ENCODE assay signal across 8 mouse cellular contexts in genomic region chr14:61046091-61046681, GRCm38 (mm10). TPM values are rescaled to one million over a fixed set of nuclear protein-coding genes. Genes with fewer than 3 reads are reported as not detected.
DNase-seq lines count a peak whose midpoint lies in the region; ATAC-seq and TF ChIP-seq lines count a peak whose summit lies in the region.

Gene Tnfrsf19, minus strand, starts transcription at chr14:61046490.

- H3K4me3 ChIP-seq in ES-E14 (ENCODE audit: insufficient read depth in 1 of 2, low read depth in 1 of 2, low read length in 2 of 2, poor library complexity in 1 of 2, severe bottlenecking in 1 of 2) = peak within 1 kb of the TSS; percentile 41 to 64
- peak within 1 kb of the TSS; percentile 51 for H3K4me3 ChIP-seq in cerebellum, adult 2 months (replicated peaks; ENCODE audit: insufficient read depth, low read depth, low read length)

- peak; percentile 63 for DNase-seq in ES-E14 (ENCODE audit: low read depth, low spot score)
- peak; percentile 70 to 72 for DNase-seq in cerebellum, adult 2 months
- DNase-seq in heart, postnatal 4 days = peak; percentile 84
- DNase-seq in layer of hippocampus, postnatal 25 days (ENCODE audit: extremely low spot score in 1 of 2, low spot score in 1 of 2) = peak; percentile 67 to 76
- DNase-seq in lung, postnatal 10 days = peak; percentile 91
- DNase-seq in retina, postnatal 1 day = peak; percentile 92
- DNase-seq in thymus, postnatal 36 days = peak; percentile 80 to 85

- WGBS in cerebellum, adult 2 months = under 1% methylated on average over 38 of the region's 38 CpGs

- peak within 1 kb of the TSS; percentile 41 for H3K9ac ChIP-seq in ES-E14 (ENCODE audit: insufficient read depth, low read depth, low read length, poor library complexity, severe bottlenecking)

- H3K9me3 ChIP-seq in ES-E14 (ENCODE audit: control insufficient read depth, insufficient read depth, low read depth, low read length) = no peaks in the 10 kb centered on the region

- TF ChIP-seq CTCF in cerebellum, adult 2 months (IDR thresholded peaks at IDR 0.05; ENCODE audit: borderline replicate concordance, insufficient read depth, low read depth, low read length) = no peak

- no peak for TF ChIP-seq POLR2A in cerebellum, adult 2 months (IDR thresholded peaks at IDR 0.05; ENCODE audit: borderline replicate concordance, insufficient read depth, low read length)

- ATAC-seq in frontal cortex, adult (ENCODE audit: low TSS enrichment) = peak; percentile 92

- in situ Hi-C loops in ES-E14 (cut with MboI; ENCODE audit: low sequenced_read_pairs in 2 of 2, unreplicated experiment in 2 of 2) = no loop called here

- H3K36me3 ChIP-seq in ES-E14 (ENCODE audit: control insufficient read depth, insufficient read depth, low read length, poor library complexity, severe bottlenecking) = no peaks in the 10 kb centered on the region

- H3K27me3 ChIP-seq in cerebellum, adult 2 months (ENCODE audit: control insufficient read depth, insufficient read depth, low read length) = no peaks in the 10 kb centered on the region

- H3K27ac ChIP-seq in ES-E14 (ENCODE audit: insufficient read depth, low read depth, low read length, poor library complexity, severe bottlenecking) = no peak within 1 kb of the TSS
- no peak within 1 kb of the TSS for H3K27ac ChIP-seq in cerebellum, adult 2 months (ENCODE audit: insufficient read depth, low read length)

- peaks cover 2 to 7% of the 10 kb centered on the region in 2 experiments; a peak in 3 of 4 replicates for H3K4me1 ChIP-seq in ES-E14 (ENCODE audit: control insufficient read depth in 2 of 2, insufficient read depth in 2 of 2, low read length in 2 of 2, poor library complexity in 1 of 2)
- H3K4me1 ChIP-seq in cerebellum, adult 2 months (ENCODE audit: control insufficient read depth, insufficient read depth, low read length) = no peaks in the 10 kb centered on the region

TF ChIP-seq in ES-E14, 5 proteins besides CTCF, POLR2A, EP300 and RAD21:
- TF ChIP-seq ZC3H11A (IDR thresholded peaks at IDR 0.05; ENCODE audit: borderline replicate concordance, low read depth, low read length) = no peak
- no peak for TF ChIP-seq MAFK (IDR thresholded peaks at IDR 0.05; ENCODE audit: insufficient read depth, low read depth, low read length)
- TF ChIP-seq CHD2 (IDR thresholded peaks at IDR 0.05; ENCODE audit: low read depth, low read length) = no peak
- TF ChIP-seq ZNF384 (IDR thresholded peaks at IDR 0.05; ENCODE audit: low read depth, low read length) = no peak
- no peak for TF ChIP-seq HCFC1 (IDR thresholded peaks at IDR 0.05; ENCODE audit: borderline replicate concordance, insufficient read depth, low read length)

RNA-seq across cellular contexts. Expression of gene Tnfrsf19, which starts in this region (rescaled TPM):
- 13.2 and 28.2 TPM in 2 replicates for total RNA-seq in ES-E14 (2012; rRNA removed)
- 17.2 and 19.2 TPM in 2 replicates for polyA plus RNA-seq in cerebellum, adult 2 months (2012; rRNA removed)
- total RNA-seq in heart, postnatal 4 days (2021) = 1 to 10 TPM; 6.6 to 7.0 TPM
- 10 to 100 TPM; 51.8 to 64.6 TPM for total RNA-seq in layer of hippocampus, postnatal 25 days (2021)
